Mouse (Mus musculus) cerebellum, adult (tissue): ENCODE data around the gene Scgb1c1.
"Not testable (repeated sequence)": the region's sequence is repeated elsewhere in the genome, so short reads cannot be mapped to it uniquely, and the experiment has no call there.

Experiments
- ATAC-seq: cut with Nextera tagmentation; 2 replicates; pipeline ENCODE4 v1.9.2; 2017; ENCODE audit warnings: mild to moderate bottlenecking, moderate library complexity, mixed read lengths; ENCODE audit not compliant: insufficient number of reproducible peaks, low FRiP score, low TSS enrichment

Scgb1c1 gene

GRCm38 (mm10) chr7:140877364-140877763 is 32.0 kb downstream of the Scgb1c1 start:
- no peak for ATAC-seq

GRCm38 (mm10) chr7:140879355-140879754 is 34.0 kb downstream of the Scgb1c1 start:
- ATAC-seq, result no peak

- no peak for ATAC-seq
These were observed 35.1 kb downstream of the Scgb1c1 start for GRCm38 (mm10) chr7:140880419-140880818.

- no peak for ATAC-seq
These were observed 35.6 kb downstream of the Scgb1c1 start for GRCm38 (mm10) chr7:140880865-140881515.

DNA sequence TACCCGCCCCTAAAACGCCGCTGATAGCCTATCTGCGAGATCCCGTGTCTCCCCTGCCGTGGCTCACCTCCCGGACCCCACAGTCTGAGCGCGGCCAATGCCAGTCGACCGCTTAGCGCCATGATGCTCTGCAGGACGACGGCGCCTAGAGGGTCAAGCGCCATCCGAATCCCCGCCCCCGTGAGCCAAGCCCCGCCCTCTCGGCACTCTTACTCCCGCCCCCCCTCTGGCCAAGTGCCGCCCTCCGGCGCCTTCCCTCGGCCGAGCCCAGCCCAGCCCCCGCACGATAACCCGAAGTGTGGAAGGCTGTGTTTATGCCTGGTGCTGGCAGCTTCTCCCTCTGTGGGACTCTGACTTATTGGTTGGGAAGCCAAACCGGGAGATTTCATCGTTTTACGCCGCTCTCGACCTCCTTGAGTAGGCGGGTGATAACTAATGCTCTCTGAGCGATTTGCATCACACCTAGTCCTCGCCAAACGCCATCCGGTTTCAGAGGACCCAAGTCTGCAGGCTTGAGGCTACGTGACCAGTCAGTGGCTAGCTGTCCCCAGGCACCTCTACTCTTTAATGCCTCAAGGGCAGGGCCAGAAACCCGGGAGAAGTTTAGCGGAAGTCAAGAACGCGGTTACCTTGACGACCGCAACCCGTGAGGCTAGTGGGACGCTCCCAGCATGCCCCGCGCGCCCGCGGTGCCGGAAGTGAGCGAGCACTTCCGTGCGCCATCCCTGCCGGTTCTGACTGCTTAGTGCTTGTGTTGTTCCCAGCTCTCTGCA is 36.5 kb downstream of the Scgb1c1 start, which contains the start of the genes Psmd13 and Sirt3:
Gene Psmd13, plus strand, starts transcription at position 273 of the 773 bp plus-strand sequence.
Gene Sirt3, minus strand, starts transcription at position 614 of the 773 bp plus-strand sequence.
- peak; percentile 96 for ATAC-seq

GRCm38 (mm10) chr7:140882469-140882803 is 37.1 kb downstream of the Scgb1c1 start:
- ATAC-seq, result 0 out of 2 replicates have a peak, but pooled peaks have one; percentile 22

GRCm38 (mm10) chr7:140890636-140891035 is 45.3 kb downstream of the Scgb1c1 start:
- not testable (repeated sequence) for ATAC-seq

- no peak for ATAC-seq
These were observed 48.7 kb downstream of the Scgb1c1 start for GRCm38 (mm10) chr7:140894031-140894430.

- ATAC-seq, result no peak
These were observed 49.3 kb downstream of the Scgb1c1 start for GRCm38 (mm10) chr7:140894611-140895010.
